Mouse (Mus musculus): ENCODE data around the gene Rhbdf1.

- TF ChIP-seq CTCF (IDR thresholded peaks at IDR 0.05; ENCODE audit: low read depth) (peak; percentile 91), EP300 (optimal IDR thresholded peaks at IDR 0.05) (no peak)
Observed at GRCm38 (mm10) chr11:32181973-32182868, 39.9 kb downstream of the Rhbdf1 start.
